Mouse (Mus musculus) left cerebral cortex, postnatal 14 days (tissue): ENCODE measurements around the gene Mmp7. TPM values are rescaled to one million over a fixed set of nuclear protein-coding genes. Genes with fewer than 3 reads are reported as not detected.

ENCODE experiments used
- DNase-seq, 2 experiments: peaks; one replicate each; pipeline ENCODE4 v3.0.0; 2021 to 2022; ENCODE audit warnings: low spot score in 2 of 2, mixed read lengths in 1 of 2
- intact Hi-C: fragments of 180-260 bp; cut with DNase I; formaldehyde crosslinking; loops from one replicate; pipeline ENCODE4 v1.15.1; 2025
- total RNA-seq, 2 experiments: library from RNA; stranded (reverse); gene quantifications; 2 replicates each; pipeline ENCODE4 v1.2.3; 2021

Mmp7 gene
- total RNA-seq, 2 experiments from 2014 or later, result not detected

DNA sequence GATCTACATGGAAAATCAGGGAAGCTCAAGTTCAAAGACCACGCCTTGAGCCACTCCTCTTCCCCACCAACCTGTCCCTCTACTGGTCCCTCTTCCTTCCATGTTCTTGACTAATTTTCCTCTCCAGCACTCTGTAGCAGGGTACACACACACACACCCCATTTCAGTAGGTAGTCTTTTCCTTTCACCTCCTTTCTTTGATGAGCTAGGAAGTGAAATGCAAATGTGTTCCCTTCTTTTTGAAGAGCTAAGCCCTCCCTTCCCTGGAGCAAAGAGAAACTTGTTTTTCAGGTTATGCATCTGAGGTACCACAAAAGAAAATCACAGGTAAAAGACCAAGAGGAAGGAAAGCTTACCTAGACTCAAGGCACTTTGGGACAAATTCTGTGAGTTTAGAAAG lies 29.7 kb downstream of the Mmp7 start:
- intact Hi-C loops, result no loop called here
- DNase-seq, result no peak

GRCm38 (mm10) chr9:7728997-7729396 lies 37.1 kb downstream of the Mmp7 start:
- DNase-seq, result no peak
- intact Hi-C loops, result no loop called here

DNA sequence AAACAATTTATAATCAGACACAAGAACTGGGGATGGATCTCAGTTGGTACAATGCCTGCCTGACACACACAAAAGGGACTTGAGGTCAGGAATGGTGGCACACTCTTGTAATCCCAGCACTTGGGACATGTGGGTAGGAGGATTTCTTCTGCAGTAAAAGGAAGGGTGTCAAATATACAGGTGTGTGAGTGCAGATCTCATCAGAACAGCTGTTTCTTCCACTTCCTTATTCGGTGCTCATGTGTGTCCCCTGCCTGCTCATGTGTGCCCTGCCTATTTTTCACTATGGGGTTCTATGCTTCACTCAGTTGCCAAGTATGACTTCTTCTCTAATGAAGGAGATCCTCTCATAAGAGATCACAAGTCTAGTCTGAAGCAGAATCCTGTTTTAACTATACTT lies 50.8 kb downstream of the Mmp7 start:
- no peak for DNase-seq
- intact Hi-C loops, result no loop called here

GRCm38 (mm10) chr9:7744156-7744555 lies 52.3 kb downstream of the Mmp7 start:
- intact Hi-C loops, result no loop called here
- DNase-seq, result no peak

DNA sequence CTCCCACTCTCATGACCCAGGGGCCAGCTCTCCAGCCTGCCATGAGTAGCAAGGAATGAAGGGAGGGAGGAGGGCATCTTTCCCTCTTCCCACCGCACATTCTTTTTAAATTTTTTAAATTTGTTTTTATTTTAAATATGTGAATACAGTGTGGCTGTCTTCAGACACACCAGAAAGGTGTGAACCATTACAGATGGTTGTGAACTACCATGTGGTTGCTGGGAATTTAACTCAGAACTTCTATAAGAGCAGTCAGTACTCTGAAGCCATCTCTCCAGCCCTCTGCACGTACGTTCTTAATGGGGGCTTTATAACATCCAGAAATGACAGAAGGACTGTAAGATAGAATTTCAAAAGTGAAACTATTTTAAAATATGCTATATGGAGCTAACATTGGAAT lies 57.0 kb downstream of the Mmp7 start:
- intact Hi-C loops, result no loop called here
- no peak for DNase-seq

Other genes with a start within 250 kb of the Mmp7 start
- not detected for gene Mmp3, start 246.3 kb upstream of the Mmp7 start, total RNA-seq
- not detected for gene Mmp10, start 189.7 kb upstream of the Mmp7 start, total RNA-seq
- gene Mmp8, start 133.6 kb upstream of the Mmp7 start, total RNA-seq, result not detected
- not detected for gene Mmp27, start 120.7 kb upstream of the Mmp7 start, total RNA-seq
- gene Mmp20, start 63.9 kb upstream of the Mmp7 start, total RNA-seq, result not detected
- 1 to 10 TPM; 9.0 to 10.0 TPM for gene Tmem123, start 72.0 kb downstream of the Mmp7 start, total RNA-seq
- gene Birc2, start 145.0 kb downstream of the Mmp7 start, total RNA-seq, result 10 to 100 TPM; 31.1 to 34.3 TPM
- gene Birc3, start 181.1 kb downstream of the Mmp7 start, total RNA-seq, result 1 to 10 TPM in 1 of 2 experiments, under 1 TPM in 1; 0.93 to 5.5 TPM